Comparison of ENCODE assay signal across 12 mouse cellular contexts in the genomic region with DNA sequence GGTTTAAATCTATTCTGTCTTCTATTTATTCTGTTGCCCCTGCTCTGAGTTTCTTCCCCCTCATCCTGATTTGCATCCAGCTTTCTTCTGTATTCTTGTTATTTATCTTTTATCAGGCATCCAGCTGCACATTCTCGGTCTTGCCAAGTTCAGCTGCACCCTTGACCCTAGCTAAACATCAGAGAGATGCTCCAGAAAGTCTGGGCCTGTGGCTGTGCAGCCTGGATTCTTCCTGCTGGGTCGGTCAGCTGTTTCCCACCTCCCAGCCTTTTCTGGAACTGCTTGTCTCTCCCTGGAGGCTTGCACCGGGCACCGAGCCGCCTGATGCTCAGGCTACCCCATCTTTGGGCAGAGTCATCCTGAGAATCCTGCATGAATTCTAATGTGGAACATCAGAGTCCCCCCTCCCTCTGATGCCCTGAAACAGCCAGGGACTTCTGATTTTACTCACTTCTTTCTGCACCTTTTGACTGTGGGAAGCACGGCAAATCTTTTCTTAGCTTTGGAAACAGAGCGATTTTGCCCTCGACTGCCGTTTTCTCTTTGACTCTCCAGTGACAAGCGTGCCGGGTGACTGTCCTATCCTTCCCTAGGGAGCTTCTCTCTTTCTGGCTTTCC. TPM values are rescaled to one million over a fixed set of nuclear protein-coding genes. Genes with fewer than 3 reads are reported as not detected.
DNase-seq lines count a peak whose midpoint lies in the region; ATAC-seq and TF ChIP-seq lines count a peak whose summit lies in the region.
"Had no signal": no experiment of that assay in that cellular context is flagged by ENCODE, and none has a peak within 500 bp of the region (broad histone marks: within the 10 kb centered on the region; RNA-seq: fewer than 3 reads in every experiment).

No protein-coding gene starts in this region.

- no peak overlapping the region for H3K9ac ChIP-seq in heart, embryonic 12.5 days
- no peak overlapping the region; the same call in 1 of the 2 replicates for H3K9ac ChIP-seq in midbrain, postnatal 0 days (replicated peaks; ENCODE audit: low read length, poor library complexity, severe bottlenecking)
- H3K9ac ChIP-seq in midbrain, embryonic 15.5 days = no peak overlapping the region

- H3K27me3 ChIP-seq in heart, embryonic 12.5 days (replicated peaks) = no peaks in the 10 kb centered on the region
- no peaks in the 10 kb centered on the region for H3K27me3 ChIP-seq in midbrain, postnatal 0 days (ENCODE audit: insufficient read depth, low read length)
- no peaks in the 10 kb centered on the region for H3K27me3 ChIP-seq in midbrain, embryonic 15.5 days (replicated peaks)
- H3K27me3 ChIP-seq in forebrain, embryonic 10.5 days (ENCODE audit: poor library complexity, severe bottlenecking) = no peaks in the 10 kb centered on the region

- H3K4me2 ChIP-seq in heart, embryonic 12.5 days = no peak overlapping the region
- no peak overlapping the region for H3K4me2 ChIP-seq in midbrain, postnatal 0 days (ENCODE audit: low read depth, low read length, poor library complexity, severe bottlenecking)
- H3K4me2 ChIP-seq in midbrain, embryonic 15.5 days = no peak overlapping the region

- peaks cover 72% of the 10 kb centered on the region for H3K36me3 ChIP-seq in heart, embryonic 12.5 days
- no peaks in the 10 kb centered on the region for H3K36me3 ChIP-seq in midbrain, postnatal 0 days (ENCODE audit: insufficient read depth, low read length)
- no peaks in the 10 kb centered on the region for H3K36me3 ChIP-seq in midbrain, embryonic 15.5 days (replicated peaks)
- H3K36me3 ChIP-seq in forebrain, embryonic 10.5 days (replicated peaks) = peaks cover 83% of the 10 kb centered on the region

- H3K27ac ChIP-seq in heart, embryonic 12.5 days (ENCODE audit: poor library complexity, severe bottlenecking) = no peak overlapping the region
- H3K27ac ChIP-seq in midbrain, postnatal 0 days (ENCODE audit: low read depth, low read length) = no peak overlapping the region
- H3K27ac ChIP-seq in midbrain, embryonic 15.5 days = no peak overlapping the region
- H3K27ac ChIP-seq in forebrain, embryonic 10.5 days = no peak overlapping the region

- H3K4me3 ChIP-seq in heart, embryonic 12.5 days = no peak overlapping the region
- no peak overlapping the region for H3K4me3 ChIP-seq in midbrain, postnatal 0 days (ENCODE audit: low read depth, low read length)
- no peak overlapping the region for H3K4me3 ChIP-seq in midbrain, embryonic 15.5 days
- no peak overlapping the region for H3K4me3 ChIP-seq in forebrain, embryonic 10.5 days
- H3K4me3 ChIP-seq: erythroblast, embryonic 14.5 days had no signal

- ATAC-seq in heart, embryonic 12.5 days (ENCODE audit: insufficient number of reproducible peaks, low FRiP score) = no peak
- ATAC-seq in midbrain, postnatal 0 days (ENCODE audit: low FRiP score) = no peak
- ATAC-seq in midbrain, embryonic 15.5 days (replicated peaks) = no peak
- ATAC-seq in erythroid progenitor cell, adult 5-6 weeks (replicated peaks; ENCODE audit: low FRiP score, poor library complexity, severe bottlenecking) = no peak
- ATAC-seq: midbrain, embryonic 16.5 days had no signal

- WGBS in heart, embryonic 12.5 days = 79% methylated on average over 11 of the region's 11 CpGs
- 73% methylated on average over 11 of the region's 11 CpGs for WGBS in midbrain, postnatal 0 days
- WGBS in midbrain, embryonic 15.5 days = 73% methylated on average over 11 of the region's 11 CpGs
- WGBS in forebrain, embryonic 10.5 days = 93% methylated on average over 11 of the region's 11 CpGs

- DNase-seq in heart, adult 8-10 months (ENCODE audit: low spot score) = peak; percentile 14
- DNase-seq in midbrain, postnatal 0 days (ENCODE audit: low spot score) = peak; percentile 8
- peak; percentile 53 to 58 for DNase-seq in kidney, postnatal 36 days
- peak; percentile 43 for DNase-seq in ovary, postnatal 36 days (ENCODE audit: low spot score)
- no peak for DNase-seq in forebrain, embryonic 10.5 days (ENCODE audit: extremely low spot score, low spot score)
- DNase-seq: cerebellum, adult 9-10 months; thymus, adult 18-20 months had no signal

- H3K9me3 ChIP-seq in heart, embryonic 12.5 days (replicated peaks) = no peaks in the 10 kb centered on the region
- no peaks in the 10 kb centered on the region for H3K9me3 ChIP-seq in midbrain, postnatal 0 days (ENCODE audit: low read length)
- H3K9me3 ChIP-seq in midbrain, embryonic 15.5 days = no peaks in the 10 kb centered on the region
- no peaks in the 10 kb centered on the region for H3K9me3 ChIP-seq in forebrain, embryonic 10.5 days

- no peak for TF ChIP-seq CTCF in midbrain, postnatal 0 days (IDR thresholded peaks at IDR 0.05)

- no peaks in the 10 kb centered on the region for H3K4me1 ChIP-seq in heart, embryonic 12.5 days (replicated peaks)
- no peaks in the 10 kb centered on the region for H3K4me1 ChIP-seq in midbrain, postnatal 0 days (ENCODE audit: insufficient read depth, low read length)
- no peaks in the 10 kb centered on the region for H3K4me1 ChIP-seq in midbrain, embryonic 15.5 days
- H3K4me1 ChIP-seq in forebrain, embryonic 10.5 days = no peaks in the 10 kb centered on the region

RNA-seq across cellular contexts. Expression of a gene that starts 30.5 kb away (rescaled TPM):
- total RNA-seq in heart, adult 8-10 months (2022) = 1 to 10 TPM; 4.2 to 7.9 (median 6.0) TPM
- polyA plus RNA-seq in heart, embryonic 12.5 days (2016; fragmentation: Nextera tagmentation; extraction: Ambion mirVana) = 12.9 and 15.4 TPM in 2 replicates
- 38.1 and 47.0 TPM in 2 replicates for total RNA-seq in midbrain, postnatal 0 days (2014; rRNA removed)
- 44.1 and 44.9 TPM in 2 replicates for polyA plus RNA-seq in midbrain, postnatal 0 days (2015; fragmentation: Nextera tagmentation; extraction: Ambion mirVana)
- 43.9 and 45.7 TPM in 2 replicates for polyA plus RNA-seq in midbrain, embryonic 15.5 days (2015; fragmentation: Nextera tagmentation; extraction: Ambion mirVana)
- 1.4 and 2.9 TPM in 2 replicates for total RNA-seq in erythroid progenitor cell, adult 5-6 weeks (2015; ENCODE audit: low replicate concordance)
- total RNA-seq in erythroid progenitor cell, adult 5-6 weeks (2017; ENCODE audit: low replicate concordance) = 3.3 and 7.9 TPM in 2 replicates
- 37.1 and 44.4 TPM in 2 replicates for polyA plus RNA-seq in forebrain, embryonic 10.5 days (2016; fragmentation: Nextera tagmentation; extraction: Ambion mirVana)
